ENCODE assay signal across 10 mouse cellular contexts in the genomic region with DNA sequence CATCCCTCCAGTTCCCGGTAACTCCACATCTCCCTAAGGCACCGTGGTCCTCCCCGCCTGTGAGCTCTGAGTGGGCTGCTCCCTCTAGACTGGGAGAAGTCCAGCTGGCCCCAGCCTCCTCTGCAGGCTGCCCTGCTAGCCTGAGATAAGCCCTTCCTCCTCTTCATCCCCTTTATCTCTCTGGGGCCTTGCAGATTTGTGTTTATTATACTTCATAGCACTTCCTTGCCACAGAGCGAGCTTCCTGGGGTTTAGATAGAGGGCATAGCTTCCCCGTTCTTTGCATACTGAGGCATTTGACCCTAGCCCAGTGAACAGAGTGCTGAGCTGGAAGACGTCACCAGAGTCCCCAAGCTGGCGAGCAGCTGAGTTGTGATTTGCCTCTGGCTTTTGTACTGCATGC. TPM values are rescaled to one million over a fixed set of nuclear protein-coding genes. Genes with fewer than 3 reads are reported as not detected.
DNase-seq lines count a peak whose midpoint lies in the region; ATAC-seq lines count a peak whose summit lies in the region.
"Had no signal": no experiment of that assay in that cellular context is flagged by ENCODE, and none has a peak within 500 bp of the region (broad histone marks: within the 10 kb centered on the region; RNA-seq: fewer than 3 reads in every experiment).

No protein-coding gene starts in this region.

- WGBS in intestine, embryonic 16.5 days, result 28% methylated on average over 7 of the region's 7 CpGs

- peak overlapping the region; percentile 69 for H3K27ac ChIP-seq in intestine, embryonic 16.5 days (ENCODE audit: low read length)
- H3K27ac ChIP-seq: layer of hippocampus, adult 2 months had no signal

- DNase-seq in heart, adult 11 months, result peak; percentile 97
- no peak for DNase-seq in heart, postnatal 25 days (ENCODE audit: low spot score)
- peak; percentile 5 for DNase-seq in c-Kit-positive CD71-positive TER-119-positive erythroid progenitor cells, embryonic 14.5 days (ENCODE audit: low spot score)
- DNase-seq in cerebellum, adult 9-10 months, result no peak
- no peak for DNase-seq in layer of hippocampus, postnatal 14 days (ENCODE audit: low spot score in 2 of 2)
- DNase-seq in MN1 (ENCODE audit: low spot score), result no peak
- DNase-seq: adrenal gland, postnatal 25 days had no signal

- H3K4me2 ChIP-seq in intestine, embryonic 16.5 days (ENCODE audit: low read depth, low read length), result peak overlapping the region; percentile 20; the same call in 1 of the 2 replicates

- peak overlapping the region; percentile 53 for H3K9ac ChIP-seq in intestine, embryonic 16.5 days (ENCODE audit: low read depth, low read length)

- H3K4me3 ChIP-seq in intestine, embryonic 16.5 days (ENCODE audit: low read length), result no peak overlapping the region
- H3K4me3 ChIP-seq: layer of hippocampus, adult 2 months had no signal

- H3K9me3 ChIP-seq in intestine, embryonic 16.5 days (ENCODE audit: control insufficient read depth, low read length), result no peaks in the 10 kb centered on the region

- no peaks in the 10 kb centered on the region for H3K27me3 ChIP-seq in intestine, embryonic 16.5 days (replicated peaks; ENCODE audit: control insufficient read depth, insufficient read depth, low read length)

- ATAC-seq in intestine, embryonic 16.5 days, result peak; percentile 71
- peak; percentile 75 for ATAC-seq in megakaryocyte progenitor cell, adult 5-6 weeks (replicated peaks; ENCODE audit: poor library complexity)

- peaks cover 23% of the 10 kb centered on the region for H3K4me1 ChIP-seq in intestine, embryonic 16.5 days (ENCODE audit: control insufficient read depth, insufficient read depth, low read length)

- intact Hi-C loops in heart, postnatal 25 days (cut with DNase I), result no loop called here

- H3K36me3 ChIP-seq in intestine, embryonic 16.5 days (ENCODE audit: control insufficient read depth, insufficient read depth, low read length), result no peaks in the 10 kb centered on the region

RNA-seq across cellular contexts. Expression of a gene that starts 37.1 kb away (rescaled TPM):
- 10 to 100 TPM; 33.8 to 41.5 TPM for total RNA-seq in heart, postnatal 25 days (2021)
- 26.1 and 28.4 TPM in 2 replicates for polyA plus RNA-seq in intestine, embryonic 16.5 days (2015; fragmentation: Nextera tagmentation; extraction: Ambion mirVana)
- 4.3 and 5.1 TPM in 2 replicates for total RNA-seq in megakaryocyte progenitor cell, adult 5-6 weeks (2015)
- 6.8 TPM in 2 replicates for total RNA-seq in megakaryocyte progenitor cell, adult 5-6 weeks (2017)
- 10 to 100 TPM; 23.4 to 29.0 TPM for total RNA-seq in layer of hippocampus, postnatal 14 days (2021)

Comparison
In these comparisons a context has a peak if more than half of its experiments do, and no peak if none do; other contexts are left out.
1. DNase-seq: peak in heart, adult 11 months (single experiment) and c-Kit-positive CD71-positive TER-119-positive erythroid progenitor cells, embryonic 14.5 days (single experiment); none in heart, postnatal 25 days (single experiment), cerebellum, adult 9-10 months (single experiment), layer of hippocampus, postnatal 14 days (0 of 2) and MN1 (single experiment).